Mouse (Mus musculus): ENCODE data around the gene Rara. TPM values are rescaled to one million over a fixed set of nuclear protein-coding genes. Genes with fewer than 3 reads are reported as not detected.
"Not testable (repeated sequence)": the region's sequence is repeated elsewhere in the genome, so short reads cannot be mapped to it uniquely, and the experiment has no call there.

Gene Rara
- total RNA-seq, 2 experiments from 2014 or later, result 16.6 to 16.9 TPM

GRCm38 (mm10) chr11:98972801-98973360, 45.3 kb downstream of the Rara start:
- intact Hi-C loops (cut with DNase I), result loop anchor here (1.0 kb wide), 1 partner anchor 51 kb away; no protein-coding TSS in a partner anchor
- DNase-seq (ENCODE audit: extremely low spot score in 1 of 2, low spot score in 2 of 2), result no peak

DNA sequence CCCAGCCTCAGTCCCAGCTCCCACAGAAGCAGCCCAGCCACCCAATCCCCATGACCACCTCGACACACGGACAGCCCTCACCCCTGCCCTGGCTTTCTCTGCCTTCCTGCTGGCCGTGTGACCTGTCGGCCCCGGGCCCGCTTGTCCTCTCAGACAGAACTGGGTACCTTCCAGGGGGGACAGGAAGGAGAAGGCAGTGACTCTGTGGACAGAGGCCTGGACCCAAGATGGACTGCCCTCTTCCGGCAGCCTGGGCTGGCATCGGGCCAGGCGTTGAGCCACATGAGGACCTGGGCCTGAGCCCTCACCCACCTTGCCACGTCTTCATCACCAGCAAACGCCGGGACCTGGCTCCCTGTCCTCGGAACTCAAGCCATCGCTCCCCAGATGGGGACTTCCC, 46.0 kb downstream of the Rara start:
- DNase-seq (ENCODE audit: extremely low spot score in 1 of 2, low spot score in 2 of 2), result peak in 1 of 2 experiments; percentile 66
- intact Hi-C loops (cut with DNase I), result no loop called here

DNA sequence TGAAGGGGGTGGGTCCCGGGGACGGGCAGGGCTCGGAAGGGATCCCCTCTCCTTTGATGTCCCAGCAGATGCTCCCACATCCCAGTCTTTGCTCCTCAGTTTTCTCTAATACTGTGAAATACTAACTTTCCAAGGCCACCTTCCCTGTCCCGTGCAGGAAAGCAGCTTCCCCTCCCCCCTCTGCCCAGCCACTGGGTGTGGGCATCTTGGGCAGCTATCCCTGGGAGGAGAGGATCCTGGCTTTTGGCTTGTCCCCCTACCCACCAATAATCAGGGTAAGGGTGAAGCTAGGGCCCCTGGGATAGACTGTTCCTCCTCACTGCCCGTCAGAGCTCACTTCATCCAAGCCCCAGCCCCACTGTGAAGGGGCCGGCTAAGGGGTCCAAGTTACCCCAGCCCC, 46.6 kb downstream of the Rara start:
- intact Hi-C loops (cut with DNase I), result no loop called here
- no peak for DNase-seq (ENCODE audit: extremely low spot score in 1 of 2, low spot score in 2 of 2)

- peak; percentile 76 to 83 for DNase-seq (ENCODE audit: extremely low spot score in 1 of 2, low spot score in 2 of 2)
- intact Hi-C loops (cut with DNase I), result no loop called here
These were observed 47.5 kb downstream of the Rara start for GRCm38 (mm10) chr11:98974871-98975719.

DNA sequence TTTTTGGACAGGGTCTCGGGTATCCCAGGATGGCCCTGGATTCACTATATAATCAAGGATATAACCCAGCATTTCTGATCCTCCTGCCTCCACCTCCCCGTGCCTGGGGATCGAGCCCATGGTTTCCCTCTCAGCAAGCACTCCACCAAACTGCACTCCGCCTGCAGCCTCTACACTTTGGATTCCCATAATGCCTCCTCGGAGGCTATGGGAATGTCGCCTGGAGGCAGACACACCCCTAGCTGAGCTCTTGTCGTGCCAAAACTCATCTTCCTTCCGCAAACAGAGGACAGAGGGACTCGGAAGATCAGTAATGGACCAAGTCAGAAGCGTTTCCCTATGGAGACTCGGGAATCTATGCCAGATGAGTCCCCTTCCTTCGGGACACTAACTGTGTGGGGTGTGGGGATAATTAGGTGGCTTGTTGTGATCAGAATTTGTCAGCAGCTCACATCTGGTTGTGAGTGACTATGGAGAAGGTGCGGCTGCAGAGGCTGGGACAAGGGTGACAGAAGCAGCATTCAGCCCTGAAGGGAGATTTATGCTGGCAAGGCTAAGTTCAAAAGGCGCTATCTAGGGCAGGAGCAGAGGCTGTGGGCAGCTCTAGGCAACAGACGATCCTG, 51.0 kb downstream of the Rara start:
- no peak for DNase-seq (ENCODE audit: extremely low spot score in 1 of 2, low spot score in 2 of 2)
- intact Hi-C loops (cut with DNase I), result no loop called here

DNA sequence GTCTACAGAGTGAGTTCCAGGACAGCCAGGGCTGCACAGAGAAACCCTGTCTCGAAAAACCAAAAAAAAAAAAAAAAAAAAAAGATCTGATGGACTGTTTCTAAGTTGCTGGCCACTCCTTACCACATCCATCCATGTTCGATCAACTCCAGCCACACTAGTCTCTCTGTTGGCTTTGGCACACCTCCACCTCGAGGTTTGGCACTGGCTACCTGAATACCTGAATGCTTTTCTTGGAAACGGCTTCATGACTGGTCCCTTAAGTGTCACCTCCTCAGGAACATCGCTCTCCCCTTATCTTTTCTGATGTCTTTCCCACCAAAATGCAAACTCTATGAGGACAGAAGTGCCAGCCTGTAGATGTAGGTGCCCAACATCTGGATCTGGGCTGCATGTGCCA, 51.7 kb downstream of the Rara start:
- no peak for DNase-seq (ENCODE audit: extremely low spot score in 1 of 2, low spot score in 2 of 2)
- intact Hi-C loops (cut with DNase I), result no loop called here

DNA sequence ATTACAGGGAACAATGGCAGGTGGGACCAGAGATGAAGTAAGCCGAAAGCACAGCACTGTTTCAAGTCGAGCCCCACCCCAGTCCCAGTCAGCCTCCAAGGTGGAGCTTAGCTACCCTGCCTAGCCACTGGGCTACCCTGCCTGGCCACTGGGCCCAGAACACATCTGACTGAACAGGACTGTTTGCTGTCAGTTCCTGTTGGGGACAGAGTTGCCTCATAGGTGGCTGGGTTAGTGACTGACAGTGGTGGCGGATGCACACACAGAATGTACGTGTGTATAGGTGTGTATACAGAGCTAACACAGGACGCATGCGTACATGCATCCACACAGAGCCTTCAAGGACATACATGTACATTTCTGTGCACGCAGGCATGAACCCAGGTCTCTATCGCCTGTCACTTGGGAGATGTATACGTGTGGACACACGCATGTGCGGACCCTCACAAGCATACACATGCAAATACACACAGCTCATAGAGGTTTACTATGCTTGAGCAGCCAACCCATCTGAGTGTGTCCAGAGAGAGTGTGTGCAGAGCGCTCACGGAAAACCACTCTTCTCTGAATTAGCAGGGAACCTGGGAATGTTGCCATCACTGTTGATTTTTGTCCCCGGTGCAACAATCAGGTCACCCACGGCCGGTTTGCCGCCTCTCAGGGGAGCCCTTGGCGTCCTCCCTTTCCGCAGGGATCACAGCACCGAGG, 53.8 kb downstream of the Rara start:
- peak in 1 of 2 experiments; percentile 13 for DNase-seq (ENCODE audit: extremely low spot score in 1 of 2, low spot score in 2 of 2)
- intact Hi-C loops (cut with DNase I), result loop anchor here (5.0 kb wide), 1 partner anchor 56 kb away; no protein-coding TSS in a partner anchor

DNA sequence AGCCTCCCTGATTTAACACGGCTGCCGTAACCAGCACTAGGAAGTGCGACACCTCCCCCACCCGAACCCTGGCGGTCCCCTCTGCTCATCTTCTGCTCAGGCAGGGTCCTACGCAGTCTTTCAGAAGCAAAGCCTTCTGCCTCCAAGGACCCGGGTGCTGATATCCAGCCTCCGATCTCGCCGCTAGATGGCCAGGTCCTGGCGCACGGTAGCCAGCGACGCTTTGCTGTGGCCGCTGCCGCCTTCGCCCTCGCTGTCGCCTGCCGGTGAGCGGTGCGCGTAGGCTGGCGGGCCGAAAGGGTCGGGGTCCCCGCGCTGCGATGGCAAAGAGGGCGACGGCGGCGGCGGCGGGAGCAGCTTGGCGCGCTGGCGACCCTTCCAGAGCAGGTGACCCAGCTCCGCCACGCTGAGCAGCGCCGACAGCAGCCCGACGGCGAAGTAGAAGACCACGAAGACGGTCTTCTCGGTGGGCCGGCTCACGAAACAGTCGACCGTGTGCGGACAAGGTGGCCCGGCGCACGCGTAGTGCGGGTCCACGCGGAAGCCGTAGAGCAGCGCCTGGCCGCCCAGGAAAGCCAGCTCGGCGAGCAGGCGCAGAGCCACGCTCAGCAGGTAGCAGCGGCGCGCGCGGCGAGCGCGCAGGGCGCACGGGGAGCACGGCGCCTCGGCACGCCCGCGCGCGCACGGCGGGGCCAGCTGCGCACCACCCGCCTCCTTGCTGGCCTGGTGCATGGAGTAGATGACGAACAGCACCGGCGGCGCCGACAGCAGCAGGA, 54.6 kb downstream of the Rara start:
- DNase-seq (ENCODE audit: extremely low spot score in 1 of 2, low spot score in 2 of 2), result peak; percentile 43 to 81
- intact Hi-C loops (cut with DNase I), result loop anchor here (5.0 kb wide), 1 partner anchor 55 kb away; no protein-coding TSS in a partner anchor

GRCm38 (mm10) chr11:98982773-98983133, 55.1 kb downstream of the Rara start, which contains the start of gene Gjd3:
Gene Gjd3 (minus strand): TSS chr11:98983016.
- intact Hi-C loops (cut with DNase I), result loop anchor here (5.0 kb wide), 1 partner anchor 55 kb away; no protein-coding TSS in a partner anchor
- no peak for DNase-seq (ENCODE audit: extremely low spot score in 1 of 2, low spot score in 2 of 2)

GRCm38 (mm10) chr11:98983551-98983950, 55.9 kb downstream of the Rara start:
- DNase-seq (ENCODE audit: extremely low spot score in 1 of 2, low spot score in 2 of 2), result no peak
- intact Hi-C loops (cut with DNase I), result loop anchor here (5.0 kb wide), 1 partner anchor 54 kb away; no protein-coding TSS in a partner anchor

DNA sequence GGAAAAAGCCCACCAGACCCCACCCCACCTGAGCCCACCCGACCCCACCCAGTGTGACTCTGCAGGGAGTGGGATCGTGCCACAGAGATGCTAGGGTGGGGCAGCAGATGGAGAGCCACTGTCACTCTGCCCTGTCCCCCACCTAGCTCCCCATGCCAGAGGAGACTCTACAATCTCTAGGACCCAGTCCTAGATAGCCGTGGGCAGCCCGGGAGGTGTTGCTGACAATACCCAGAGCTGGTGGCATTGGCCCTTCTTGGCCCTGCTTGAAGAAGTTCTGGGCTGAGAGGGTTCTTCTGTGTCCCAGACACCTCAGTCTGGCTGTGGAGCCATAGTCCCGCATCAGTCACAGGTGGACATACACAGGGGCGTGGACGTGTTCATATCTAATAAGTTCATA, 57.9 kb downstream of the Rara start:
- DNase-seq (ENCODE audit: extremely low spot score in 1 of 2, low spot score in 2 of 2), result no peak
- intact Hi-C loops (cut with DNase I), result no loop called here

- intact Hi-C loops (cut with DNase I), result not testable (repeated sequence)
These were observed 60.6 kb downstream of the Rara start for GRCm38 (mm10) chr11:98988260-98988659.

DNA sequence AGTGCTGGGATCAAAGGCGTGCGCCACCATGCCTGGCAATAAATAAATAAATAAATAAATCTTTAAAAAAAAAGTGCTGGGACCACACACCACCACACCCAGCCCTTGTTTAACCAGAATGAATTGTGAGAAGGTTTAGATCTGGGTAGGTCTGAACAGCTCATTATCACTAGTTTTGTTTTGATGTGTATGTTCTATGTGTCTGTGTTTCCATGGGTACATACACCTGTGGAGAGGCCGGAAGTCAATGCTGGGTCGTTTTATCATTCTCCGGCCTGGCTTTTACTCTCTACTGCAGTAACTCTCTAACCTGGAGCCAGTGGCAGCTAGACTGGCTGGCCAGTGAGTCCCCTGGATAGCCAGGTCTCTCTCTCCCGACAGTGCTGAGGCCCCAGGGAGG, 63.2 kb downstream of the Rara start:
- DNase-seq (ENCODE audit: extremely low spot score in 1 of 2, low spot score in 2 of 2), result no peak
- intact Hi-C loops (cut with DNase I), result no loop called here

More at GRCm38 (mm10) chr11:98988260-98988659, 60.6 kb downstream of the Rara start:
- not testable (repeated sequence) for DNase-seq (ENCODE audit: extremely low spot score in 1 of 2, low spot score in 2 of 2)

DNA sequence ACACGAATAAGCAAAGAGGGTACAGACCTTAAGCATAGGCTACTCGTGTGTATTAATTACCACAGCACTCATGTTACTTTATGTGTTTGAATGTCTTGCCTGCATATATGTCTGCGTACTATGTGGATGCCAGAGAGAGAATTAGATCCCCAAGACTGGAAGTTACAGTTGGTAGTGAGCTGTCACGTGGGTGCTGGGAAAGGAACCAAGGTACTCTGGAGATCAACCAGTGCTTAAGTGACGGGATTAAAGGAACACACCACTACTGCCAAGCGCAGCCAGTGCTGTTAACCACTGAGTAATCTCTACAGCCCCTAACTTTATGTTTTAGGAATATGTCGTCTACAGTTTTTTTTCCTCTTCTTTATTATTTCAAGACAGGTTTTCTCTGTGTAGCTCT, 68.4 kb downstream of the Rara start:
- DNase-seq (ENCODE audit: extremely low spot score in 1 of 2, low spot score in 2 of 2), result no peak
- intact Hi-C loops (cut with DNase I), result no loop called here

- intact Hi-C loops (cut with DNase I), result no loop called here
- DNase-seq (ENCODE audit: extremely low spot score in 1 of 2, low spot score in 2 of 2), result no peak
These were observed 70.0 kb downstream of the Rara start for GRCm38 (mm10) chr11:98997659-98998058.

- DNase-seq (ENCODE audit: extremely low spot score in 1 of 2, low spot score in 2 of 2), result no peak
- intact Hi-C loops (cut with DNase I), result no loop called here
These were observed 71.2 kb downstream of the Rara start for GRCm38 (mm10) chr11:98998776-98999175.

GRCm38 (mm10) chr11:98999243-98999642, 71.6 kb downstream of the Rara start:
- DNase-seq (ENCODE audit: extremely low spot score in 1 of 2, low spot score in 2 of 2), result no peak
- intact Hi-C loops (cut with DNase I), result no loop called here

DNA sequence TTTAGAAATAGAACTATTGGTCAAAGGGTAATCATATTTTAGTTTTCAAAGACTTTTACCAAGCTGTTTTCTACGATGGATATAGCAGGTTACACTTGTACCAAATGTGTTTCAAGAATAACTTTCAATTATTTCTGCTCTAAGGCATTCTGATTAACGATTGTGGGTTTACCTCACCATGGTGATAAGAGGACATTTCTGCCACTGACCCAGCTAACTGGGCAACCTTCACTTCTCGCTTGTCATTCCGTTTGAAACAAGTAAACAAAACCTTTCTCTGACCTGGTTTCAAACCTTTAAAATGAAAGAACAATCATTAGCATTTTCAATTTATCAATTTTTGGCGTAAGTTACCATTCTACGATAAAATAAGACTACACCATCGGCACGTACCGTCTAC, 79.2 kb downstream of the Rara start:
- no peak for DNase-seq (ENCODE audit: extremely low spot score in 1 of 2, low spot score in 2 of 2)
- intact Hi-C loops (cut with DNase I), result no loop called here

All from left cerebral cortex, postnatal 10 days (tissue).